Mouse (Mus musculus) ovary, postnatal 14 days (tissue): ENCODE results near the gene Tnnc2.

Experiments used
- DNase-seq: peaks from one replicate; pipeline ENCODE4 v3.0.0; 2022; ENCODE audit warnings: low spot score

Gene Tnnc2

GRCm38 (mm10) chr2:164795868-164796267 lies 16.1 kb upstream of the Tnnc2 start:
- DNase-seq, result no peak

DNA sequence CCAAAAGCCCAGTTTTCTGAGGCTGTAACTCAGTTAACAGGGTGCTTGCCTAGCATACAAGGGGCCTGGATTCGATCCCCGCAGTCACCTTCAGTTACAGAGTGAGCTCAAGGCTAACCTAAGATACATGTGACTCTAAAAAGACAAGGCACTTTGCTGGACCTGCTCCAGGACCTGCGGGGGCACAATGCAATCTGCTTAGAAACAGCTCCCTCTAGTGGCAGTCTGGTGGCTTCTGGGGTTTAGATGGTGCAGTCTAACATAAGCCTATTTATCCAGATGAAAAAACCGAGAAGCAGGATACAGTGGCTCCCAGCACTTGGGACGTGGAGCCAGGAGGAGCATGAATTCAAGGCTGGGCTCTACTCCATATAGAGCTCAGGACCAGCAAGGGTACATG lies 14.5 kb upstream of the Tnnc2 start:
- DNase-seq, result peak; percentile 82

GRCm38 (mm10) chr2:164793772-164794171 lies 14.0 kb upstream of the Tnnc2 start:
- no peak for DNase-seq

DNA sequence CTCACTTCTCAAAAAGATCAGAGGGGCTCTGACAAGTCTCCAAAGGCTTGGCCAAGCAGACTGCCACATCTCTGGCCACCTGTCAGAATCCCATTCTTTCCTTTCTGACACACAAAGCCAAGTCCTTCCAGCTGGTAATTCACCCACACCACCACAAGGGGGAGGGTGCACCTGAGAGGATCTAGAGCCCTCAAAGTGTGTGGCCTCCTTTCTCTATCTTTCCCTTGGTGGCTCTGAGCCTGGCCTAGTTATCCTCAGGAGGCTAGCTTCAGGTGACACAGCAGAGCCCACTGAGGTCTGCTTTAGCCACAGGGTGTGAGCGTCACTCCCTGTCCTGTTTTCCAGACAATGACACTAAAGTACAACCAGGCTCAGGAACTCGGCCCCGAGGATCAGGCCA lies 13.5 kb upstream of the Tnnc2 start:
- peak; percentile 47 for DNase-seq

GRCm38 (mm10) chr2:164792400-164793190 lies 12.8 kb upstream of the Tnnc2 start:
- DNase-seq, result no peak

DNA sequence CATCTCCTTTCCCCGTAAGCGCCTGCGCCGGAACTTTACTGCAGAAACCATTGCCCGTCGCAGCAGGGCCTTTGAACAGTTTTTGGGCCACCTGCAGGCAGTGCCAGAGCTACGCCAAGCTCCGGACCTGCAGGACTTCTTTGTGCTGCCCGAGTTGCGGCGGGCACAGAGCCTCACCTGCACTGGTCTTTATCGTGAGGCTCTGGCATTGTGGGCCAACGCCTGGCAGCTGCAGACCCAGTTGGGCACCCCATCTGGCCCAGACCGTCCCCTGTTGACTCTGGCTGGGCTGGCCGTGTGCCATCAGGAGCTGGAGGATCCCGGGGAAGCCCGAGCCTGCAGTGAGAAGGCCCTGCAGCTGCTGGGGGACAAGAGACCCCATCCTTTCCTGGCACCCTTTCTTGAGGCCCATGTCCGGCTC lies 12.1 kb upstream of the Tnnc2 start:
- DNase-seq, result no peak

GRCm38 (mm10) chr2:164790451-164790850 lies 10.7 kb upstream of the Tnnc2 start:
- no peak for DNase-seq

DNA sequence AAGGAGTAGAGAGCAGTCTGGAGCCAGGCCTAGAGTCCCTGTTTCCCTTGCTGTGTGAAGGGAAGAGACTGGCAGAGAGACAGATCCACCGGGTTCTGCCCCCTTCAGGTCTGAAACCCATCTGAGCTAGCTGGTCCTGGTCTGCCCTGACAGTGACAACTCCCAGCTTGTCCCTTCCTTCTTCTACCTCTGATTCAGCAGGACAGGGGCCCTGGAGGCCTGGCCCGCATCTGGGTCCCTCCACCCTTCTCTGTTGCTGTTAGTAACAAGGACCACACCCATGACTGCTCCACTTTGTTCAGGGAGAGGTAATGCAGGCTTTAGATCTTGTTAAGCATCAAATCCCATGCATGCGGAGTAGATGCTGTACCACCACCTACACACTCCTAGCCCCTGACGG lies 8.6 kb upstream of the Tnnc2 start:
- DNase-seq, result no peak

- DNase-seq, result no peak
These were observed 8.0 kb upstream of the Tnnc2 start for GRCm38 (mm10) chr2:164787779-164788178.

DNA sequence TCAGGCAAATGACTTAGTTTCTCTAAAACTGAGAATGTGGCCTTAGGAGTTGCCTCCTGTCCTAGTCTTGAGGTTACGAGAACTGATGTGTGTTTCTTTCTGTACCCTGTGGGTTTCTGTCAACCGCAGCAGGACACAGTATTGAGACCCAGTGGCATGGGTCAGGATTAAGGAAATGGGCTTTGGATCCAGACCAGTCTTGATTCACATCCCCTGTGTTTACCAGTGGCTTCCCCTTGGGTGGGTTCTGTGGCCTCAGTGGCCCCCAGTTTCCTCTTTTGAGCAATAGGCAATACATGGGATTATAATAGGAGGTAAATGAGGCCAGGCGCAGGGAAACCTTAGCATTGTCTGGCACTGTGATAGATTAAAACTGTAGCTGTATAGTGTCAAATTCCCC lies 7.3 kb upstream of the Tnnc2 start:
- no peak for DNase-seq

DNA sequence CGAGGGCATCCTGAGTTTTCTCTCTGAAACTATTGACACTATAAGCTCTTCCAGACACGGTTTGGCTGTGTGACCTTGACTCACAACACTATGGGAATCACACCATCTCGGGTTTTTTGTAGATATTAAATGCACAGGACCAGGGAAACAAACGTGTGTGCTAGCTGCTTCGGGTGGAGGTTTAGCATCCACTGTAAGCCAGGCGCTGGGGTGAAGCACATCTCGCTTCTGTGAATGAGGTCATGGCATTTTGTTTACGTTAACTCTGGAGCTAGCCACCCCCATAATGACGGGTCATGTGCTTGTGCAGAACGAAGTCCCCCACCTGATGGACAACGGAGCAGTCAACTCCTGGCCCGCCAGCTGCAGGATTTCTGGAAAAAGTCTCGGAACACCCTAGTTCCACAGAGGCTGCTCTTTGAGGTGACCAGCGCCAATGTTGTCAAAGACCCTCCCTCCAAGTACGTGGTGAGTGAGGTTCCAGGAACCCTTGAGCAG lies 6.7 kb upstream of the Tnnc2 start:
- DNase-seq, result no peak

- peak; percentile 77 for DNase-seq
These were observed 6.0 kb upstream of the Tnnc2 start, which contains the start of gene Snx21 for GRCm38 (mm10) chr2:164785481-164786387. Gene Snx21 (plus strand): TSS chr2:164785823.

GRCm38 (mm10) chr2:164784869-164785420 lies 5.2 kb upstream of the Tnnc2 start:
- DNase-seq, result no peak

- no peak for DNase-seq
These were observed 4.3 kb upstream of the Tnnc2 start for GRCm38 (mm10) chr2:164783926-164784581.

- no peak for DNase-seq
These were observed 2.1 kb upstream of the Tnnc2 start for GRCm38 (mm10) chr2:164781876-164782275.

DNA sequence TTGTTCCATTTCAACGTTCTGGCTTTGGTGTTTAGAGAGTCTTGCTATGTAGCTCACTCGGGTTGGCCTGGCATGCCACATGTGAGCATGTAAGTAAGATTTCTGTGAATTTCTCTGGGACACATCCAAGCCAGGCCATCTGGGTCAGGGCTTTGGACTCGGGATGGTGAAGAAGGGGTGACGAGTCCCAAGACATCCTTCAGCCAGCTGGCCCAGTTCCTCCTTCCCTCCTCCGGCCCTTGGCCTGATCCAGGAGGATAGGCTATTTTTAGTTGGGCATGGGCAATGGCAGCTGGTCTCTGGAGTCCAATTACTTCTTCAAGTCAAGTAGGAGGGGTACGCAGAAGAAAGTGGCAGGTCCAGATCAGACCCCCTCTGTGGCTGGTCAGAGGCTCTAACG lies 958 bp downstream of the Tnnc2 start:
- no peak for DNase-seq

- DNase-seq, result no peak
These were observed 1.8 kb downstream of the Tnnc2 start for GRCm38 (mm10) chr2:164778015-164778287.

GRCm38 (mm10) chr2:164777246-164778014 lies 2.3 kb downstream of the Tnnc2 start:
- no peak for DNase-seq

GRCm38 (mm10) chr2:164776801-164777200 lies 3.0 kb downstream of the Tnnc2 start:
- DNase-seq, result no peak

GRCm38 (mm10) chr2:164776130-164776529 lies 3.6 kb downstream of the Tnnc2 start:
- no peak for DNase-seq

DNA sequence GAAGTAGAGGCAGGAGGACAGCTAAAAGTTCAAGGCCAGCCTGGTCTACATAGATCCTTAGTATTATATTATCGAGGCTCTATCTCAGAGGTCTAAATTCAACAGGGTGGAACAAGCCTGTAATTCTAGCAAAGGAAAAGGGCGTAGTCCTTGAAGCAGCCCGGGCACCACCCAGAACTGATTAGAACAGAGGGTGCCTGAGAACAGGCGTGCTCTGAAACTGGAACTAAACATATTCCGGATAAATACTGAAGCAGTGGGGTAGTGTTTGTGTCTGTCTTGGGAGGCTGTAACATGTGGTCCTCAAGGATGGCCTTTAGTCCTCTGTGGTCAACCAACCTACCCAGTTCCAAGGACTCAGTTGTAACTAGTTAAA lies 5.8 kb downstream of the Tnnc2 start:
- no peak for DNase-seq
